Mouse (Mus musculus) hindbrain, embryonic 14.5 days (tissue): ENCODE results near the gene Ackr1. TPM values are rescaled to one million over a fixed set of nuclear protein-coding genes. Genes with fewer than 3 reads are reported as not detected.

Experiments used
- ATAC-seq: fragments of 200-750 bp; cut with Nextera tagmentation; 2 replicates; pipeline ENCODE4 v1.8.0; 2017; ENCODE audit warnings: moderate number of reproducible peaks, mild to moderate bottlenecking, moderate TSS enrichment, moderate library complexity; ENCODE audit not compliant: low FRiP score
- DNase-seq: peaks from one replicate; pipeline ENCODE4 v3.0.0-alpha.2; 2015; ENCODE audit warnings: low spot score
- H3K27ac ChIP-seq: fragments of 300-500 bp; sonication (generic); 2 replicates; pipeline ENCODE4 v1.5.1; 2014; ENCODE audit warnings: mild to moderate bottlenecking, moderate library complexity
- H3K27me3 ChIP-seq: fragments of 300-500 bp; sonication (generic); 2 replicates; pipeline ENCODE4 v1.6.1; 2014; ENCODE audit warnings: mild to moderate bottlenecking, low read length, mixed read lengths; ENCODE audit not compliant: control insufficient read depth, insufficient read depth
- H3K36me3 ChIP-seq: fragments of 300-500 bp; sonication (generic); replicated peaks from 2 replicates; pipeline ENCODE4 v1.6.1; 2014; ENCODE audit not compliant: control insufficient read depth, insufficient read depth
- H3K4me1 ChIP-seq: fragments of 300-500 bp; sonication (generic); replicated peaks from 2 replicates; pipeline ENCODE4 v1.6.1; 2014; ENCODE audit warnings: antibody characterized with exemption, low read length, mixed read lengths; ENCODE audit not compliant: control insufficient read depth, insufficient read depth
- H3K4me2 ChIP-seq: fragments of 300-500 bp; sonication (generic); replicated peaks from 2 replicates; pipeline ENCODE4 v1.6.1; 2014; ENCODE audit warnings: mild to moderate bottlenecking, moderate library complexity
- H3K4me3 ChIP-seq: fragments of 300-500 bp; sonication (generic); replicated peaks from 2 replicates; pipeline ENCODE4 v1.5.1; 2014; ENCODE audit warnings: mild to moderate bottlenecking, low read length
- H3K9ac ChIP-seq: fragments of 300-500 bp; sonication (generic); 2 replicates; pipeline ENCODE4 v1.6.1; 2014
- H3K9me3 ChIP-seq: fragments of 300-500 bp; sonication (generic); 2 replicates; pipeline ENCODE4 v1.6.1; 2016; ENCODE audit warnings: low read length; ENCODE audit not compliant: control insufficient read depth
- WGBS: fragments of 180-500 bp; shearing (Covaris S2); extraction: QIAGEN DNeasy Blood & Tissue Kit; methylation state at CpG from one replicate; pipeline ENCODE4 v1.1.7; 2014; 5-methylcytosine and 5-hydroxymethylcytosine counted together
- polyA plus RNA-seq: library from polyadenylated mRNA; unstranded; fragments of >200 nt; fragmentation: Nextera tagmentation; extraction: Ambion mirVana; gene quantifications from 2 replicates; pipeline ENCODE4 v1.2.1, GENCODE M21; 2014

Ackr1 gene
- polyA plus RNA-seq, 1 experiment from 2014 or later: 23.4 TPM

GRCm38 (mm10) chr1:173366701-173367355 lies 33.3 kb upstream of the Ackr1 start:
- WGBS: under 1% methylated on average over 31 of the region's 31 CpGs
- DNase-seq: peak; percentile 65
- peak overlapping the region; percentile 100 for H3K4me3 ChIP-seq

DNA sequence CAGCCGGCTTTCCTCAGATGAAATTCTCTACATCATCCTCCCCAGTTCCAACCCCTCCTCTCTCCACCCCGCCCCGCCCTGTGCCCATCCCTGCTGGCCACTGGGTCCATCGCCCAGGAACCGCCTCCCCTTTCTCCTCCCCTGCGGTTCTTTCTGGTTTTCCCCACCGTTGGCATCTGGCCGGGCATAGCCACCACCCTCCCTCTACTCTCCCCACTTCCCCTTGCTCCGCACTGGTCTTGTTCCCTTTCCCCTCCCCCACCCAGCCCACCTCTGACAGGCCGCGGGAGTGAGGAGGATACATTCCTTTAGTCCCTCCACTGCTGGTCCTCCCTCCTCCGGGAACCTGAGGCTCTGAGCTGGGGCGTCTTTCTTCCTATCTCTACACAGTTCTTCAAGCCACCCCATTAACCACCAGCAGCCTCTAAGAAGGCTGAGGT lies 32.4 kb upstream of the Ackr1 start:
- ATAC-seq: peak; percentile 11
- WGBS: under 1% methylated on average over 13 of the region's 13 CpGs
- H3K9me3 ChIP-seq: no peaks in the 10 kb centered on the region
- 0 out of 2 replicates have a peak, but pooled peaks cover 9% of the 10 kb centered on the region for H3K36me3 ChIP-seq
- peak overlapping the region; percentile 100 for H3K4me3 ChIP-seq
- peak overlapping the region; percentile 92; the same call in 1 of the 2 replicates for H3K27ac ChIP-seq
- H3K4me2 ChIP-seq: peak overlapping the region; percentile 84
- H3K4me1 ChIP-seq: peaks cover 47% of the 10 kb centered on the region
- peak overlapping the region; percentile 99 for H3K9ac ChIP-seq
- no peaks in the 10 kb centered on the region for H3K27me3 ChIP-seq
- DNase-seq: no peak

More at GRCm38 (mm10) chr1:173366701-173367355, 33.3 kb upstream of the Ackr1 start:
- ATAC-seq: peak; percentile 69
- peaks cover 40% of the 10 kb centered on the region for H3K4me1 ChIP-seq
- H3K36me3 ChIP-seq: 0 out of 2 replicates have a peak, but pooled peaks cover 9% of the 10 kb centered on the region
- peak overlapping the region; percentile 92 for H3K27ac ChIP-seq
- H3K9ac ChIP-seq: peak overlapping the region; percentile 99
- H3K27me3 ChIP-seq: no peaks in the 10 kb centered on the region
- H3K4me2 ChIP-seq: peak overlapping the region; percentile 84
- no peaks in the 10 kb centered on the region for H3K9me3 ChIP-seq

DNA sequence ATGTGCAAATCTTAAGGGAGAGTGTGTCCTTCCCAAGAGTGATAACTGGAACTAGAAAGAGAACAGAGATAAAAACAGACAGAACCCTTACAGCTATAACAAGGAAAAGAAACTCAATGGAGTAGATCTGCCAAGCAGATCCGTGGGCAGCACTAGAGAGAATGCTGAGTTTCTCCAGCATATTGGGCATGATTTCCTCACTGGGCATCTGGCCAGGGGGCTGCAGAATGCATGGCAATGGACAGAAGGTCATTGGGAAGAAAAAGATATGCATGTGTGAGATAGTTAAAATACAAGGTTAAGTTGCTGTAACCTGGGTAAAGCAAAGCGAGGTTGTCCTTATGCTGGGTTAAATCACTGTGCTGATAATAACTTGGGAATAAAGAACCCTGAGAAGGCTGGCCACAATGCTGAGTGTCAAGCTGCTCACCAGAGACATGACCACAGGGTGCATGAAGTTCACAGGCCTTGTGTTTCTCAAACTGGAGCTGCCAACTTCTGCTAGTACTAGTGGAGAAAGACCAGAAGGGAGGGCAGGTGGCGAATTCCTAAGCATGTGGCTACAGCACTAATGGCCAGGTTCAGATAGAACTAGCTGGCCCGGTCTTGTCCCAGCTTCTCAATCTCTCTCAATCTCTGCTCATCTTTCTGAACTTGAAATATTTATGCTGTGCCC lies 30.7 kb upstream of the Ackr1 start:
- Histone ChIP-seq H3K9me3 (no peaks in the 10 kb centered on the region), H3K9ac (no peak overlapping the region), H3K27me3 (no peaks in the 10 kb centered on the region), H3K4me1 (peaks cover 57% of the 10 kb centered on the region), H3K4me2 (no peak overlapping the region), H3K36me3 (0 out of 2 replicates have a peak, but pooled peaks cover 9% of the 10 kb centered on the region), H3K27ac (no peak overlapping the region), H3K4me3 (no peak overlapping the region)
- DNase-seq (no peak), ATAC-seq (no peak)
- WGBS: 85% methylated on average over 4 of the region's 4 CpGs

GRCm38 (mm10) chr1:173363436-173363835 lies 29.9 kb upstream of the Ackr1 start:
- 93% methylated on average over 2 of the region's 2 CpGs for WGBS
- no peak for ATAC-seq
- H3K4me3 ChIP-seq: no peak overlapping the region
- no peak overlapping the region for H3K9ac ChIP-seq
- no peaks in the 10 kb centered on the region for H3K9me3 ChIP-seq
- no peak overlapping the region for H3K4me2 ChIP-seq
- H3K27ac ChIP-seq: no peak overlapping the region
- H3K27me3 ChIP-seq: no peaks in the 10 kb centered on the region
- no peak for DNase-seq
- 0 out of 2 replicates have a peak, but pooled peaks cover 9% of the 10 kb centered on the region for H3K36me3 ChIP-seq
- H3K4me1 ChIP-seq: peaks cover 59% of the 10 kb centered on the region

DNA sequence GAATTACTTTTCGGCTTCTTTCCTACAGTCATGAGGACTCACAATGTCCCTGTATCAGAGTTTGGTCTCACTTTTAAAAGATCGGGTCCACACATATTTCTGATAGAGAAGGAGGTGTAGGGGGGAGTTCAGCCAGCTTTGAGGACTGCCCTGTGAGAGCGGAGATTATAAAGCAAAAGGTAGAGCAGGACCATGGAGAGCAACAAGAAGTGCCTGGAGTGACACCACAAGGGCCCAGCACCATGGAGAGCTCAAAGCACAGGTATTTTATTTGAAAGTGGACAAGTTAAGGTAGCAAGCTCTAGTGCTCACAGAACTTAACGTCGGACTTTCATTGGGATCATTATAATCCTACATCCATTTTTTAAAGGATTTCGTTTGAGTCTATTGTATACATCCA lies 28.1 kb upstream of the Ackr1 start:
- Histone ChIP-seq H3K4me2 (no peak overlapping the region), H3K9me3 (no peaks in the 10 kb centered on the region), H3K36me3 (peaks cover 21% of the 10 kb centered on the region; the same call in 1 of the 2 replicates), H3K4me1 (peaks cover 52% of the 10 kb centered on the region), H3K9ac (no peak overlapping the region), H3K27me3 (no peaks in the 10 kb centered on the region), H3K4me3 (no peak overlapping the region), H3K27ac (no peak overlapping the region)
- 58% methylated on average over 6 of the region's 6 CpGs for WGBS
- no peak for ATAC-seq
- no peak for DNase-seq

- no peak for DNase-seq
- Histone ChIP-seq H3K9me3 (no peaks in the 10 kb centered on the region), H3K36me3 (peaks cover 27% of the 10 kb centered on the region; the same call in 1 of the 2 replicates), H3K4me3 (no peak overlapping the region), H3K4me1 (peaks cover 42% of the 10 kb centered on the region), H3K27ac (0 out of 2 replicates have a peak overlapping the region, but pooled peaks have one; percentile 5), H3K27me3 (no peaks in the 10 kb centered on the region), H3K4me2 (no peak overlapping the region), H3K9ac (no peak overlapping the region)
- no peak for ATAC-seq
- WGBS: 41% methylated on average over 4 of the region's 4 CpGs
These were observed 26.2 kb upstream of the Ackr1 start for GRCm38 (mm10) chr1:173359590-173360290.

DNA sequence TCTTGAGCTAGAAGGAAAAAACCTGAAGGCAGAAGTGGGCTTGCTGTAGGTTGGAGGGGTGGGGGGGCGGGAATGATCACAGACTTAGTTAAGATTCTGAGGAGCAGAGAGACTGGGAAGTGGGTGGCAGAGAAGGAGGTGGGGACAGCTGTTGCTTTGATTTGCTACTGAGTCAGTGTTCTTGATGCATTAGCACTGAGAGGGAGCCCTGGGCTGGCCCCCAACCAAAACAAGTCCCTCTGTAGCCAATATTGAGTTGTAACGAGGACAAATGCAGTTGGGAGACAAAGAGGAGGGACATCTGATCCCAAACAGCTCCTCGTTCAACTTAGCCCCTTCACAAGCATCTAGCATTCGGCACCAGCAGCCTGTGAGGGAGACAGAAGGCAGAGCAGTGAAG lies 24.2 kb upstream of the Ackr1 start:
- H3K4me1 ChIP-seq: peaks cover 26% of the 10 kb centered on the region
- H3K9me3 ChIP-seq: no peaks in the 10 kb centered on the region
- peaks cover 20% of the 10 kb centered on the region; the same call in 1 of the 2 replicates for H3K36me3 ChIP-seq
- no peak for DNase-seq
- no peak overlapping the region for H3K4me3 ChIP-seq
- ATAC-seq: no peak
- H3K27me3 ChIP-seq: no peaks in the 10 kb centered on the region
- H3K27ac ChIP-seq: no peak overlapping the region
- H3K9ac ChIP-seq: no peak overlapping the region
- WGBS: 38% methylated on average over 4 of the region's 4 CpGs
- H3K4me2 ChIP-seq: no peak overlapping the region

DNA sequence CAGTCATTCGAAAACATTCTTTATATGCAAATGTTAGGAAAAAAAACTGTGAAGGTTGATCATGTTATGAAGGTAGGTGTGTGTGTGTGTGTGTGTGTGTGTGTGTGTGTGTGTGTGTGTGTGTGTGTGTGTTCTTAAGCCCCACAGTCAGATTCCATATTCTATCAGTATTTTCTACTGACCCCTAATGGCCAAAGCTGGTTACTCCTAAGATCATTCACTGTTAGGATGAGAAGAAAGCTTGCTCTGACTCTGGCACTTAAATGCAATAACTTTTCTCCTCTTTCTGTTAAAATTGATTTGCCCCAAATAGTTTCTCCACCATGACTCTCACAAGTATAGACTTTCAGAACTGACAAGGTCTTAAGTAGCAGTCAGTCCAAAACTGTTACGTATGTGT lies 23.1 kb upstream of the Ackr1 start:
- no peak overlapping the region for H3K4me2 ChIP-seq
- H3K36me3 ChIP-seq: peaks cover 20% of the 10 kb centered on the region; the same call in 1 of the 2 replicates
- H3K4me3 ChIP-seq: no peak overlapping the region
- 90% methylated on average over 2 of the region's 2 CpGs for WGBS
- DNase-seq (no peak), ATAC-seq (no peak)
- H3K9ac ChIP-seq: no peak overlapping the region
- H3K4me1 ChIP-seq: peaks cover 25% of the 10 kb centered on the region
- H3K27me3 ChIP-seq: no peaks in the 10 kb centered on the region
- H3K9me3 ChIP-seq: no peaks in the 10 kb centered on the region
- no peak overlapping the region for H3K27ac ChIP-seq
